ENCODE assay signal across 9 mouse cellular contexts in genomic region chr1:74367886-74368645, GRCm38 (mm10). TPM values are rescaled to one million over a fixed set of nuclear protein-coding genes. Genes with fewer than 3 reads are reported as not detected.
DNase-seq lines count a peak whose midpoint lies in the region; ATAC-seq and TF ChIP-seq lines count a peak whose summit lies in the region.
"Had no signal": no experiment of that assay in that cellular context is flagged by ENCODE, and none has a peak within 500 bp of the region (broad histone marks: within the 10 kb centered on the region; RNA-seq: fewer than 3 reads in every experiment).

No protein-coding gene starts in this region.

- intact Hi-C loops in left cerebral cortex, adult 2 months (cut with DNase I) = no loop called here
- intact Hi-C loops in gastrocnemius, postnatal 36 days (cut with DNase I) = no loop called here

- peak overlapping the region; percentile 29 for H3K4me3 ChIP-seq in left cerebral cortex, adult 2 months
- H3K4me3 ChIP-seq in liver, postnatal 0 days (ENCODE audit: low read depth, low read length) = peak overlapping the region; percentile 30
- peak overlapping the region; percentile 16 for H3K4me3 ChIP-seq in neural tube, embryonic 12.5 days
- H3K4me3 ChIP-seq: myocyte had no signal

- 10% methylated on average over 34 of the region's 34 CpGs for WGBS in liver, postnatal 0 days (ENCODE audit: insufficient replicate concordance)
- 19% methylated on average over 34 of the region's 34 CpGs for WGBS in neural tube, embryonic 12.5 days

- H3K36me3 ChIP-seq in liver, postnatal 0 days (replicated peaks; ENCODE audit: insufficient read depth, low read length) = no peaks in the 10 kb centered on the region
- no peaks in the 10 kb centered on the region for H3K36me3 ChIP-seq in neural tube, embryonic 12.5 days

- no peak; the same call in 1 of the 2 replicates for TF ChIP-seq CTCF in left cerebral cortex, adult 2 months (IDR thresholded peaks at IDR 0.05)
- peak; percentile 19 for TF ChIP-seq CTCF in liver, postnatal 0 days (IDR thresholded peaks at IDR 0.05; ENCODE audit: low read depth)

- DNase-seq in left cerebral cortex, adult 2 months (ENCODE audit: extremely low spot score in 1 of 2, low spot score in 2 of 2) = peak; percentile 26 to 30
- DNase-seq in left cerebral cortex, adult 9 months (ENCODE audit: low spot score in 2 of 2) = no peak
- DNase-seq in gastrocnemius, postnatal 36 days = peak; percentile 54 to 57
- DNase-seq in induced T-regulatory cell, adult 2 months (ENCODE audit: low read depth) = peak; percentile 46
- DNase-seq in liver, postnatal 0 days = peak; percentile 54

- peaks cover 18% of the 10 kb centered on the region for H3K4me1 ChIP-seq in liver, postnatal 0 days (ENCODE audit: insufficient read depth)
- H3K4me1 ChIP-seq in neural tube, embryonic 12.5 days = peaks cover 7% of the 10 kb centered on the region; the same call in 1 of the 2 replicates

- peak overlapping the region; percentile 78 for H3K4me2 ChIP-seq in liver, postnatal 0 days (ENCODE audit: low read depth, low read length)
- peak overlapping the region; percentile 59 for H3K4me2 ChIP-seq in neural tube, embryonic 12.5 days (replicated peaks)

- peak overlapping the region; percentile 46 for H3K9ac ChIP-seq in liver, postnatal 0 days (replicated peaks)
- 0 out of 2 replicates have a peak overlapping the region, but pooled peaks have one; percentile 29 for H3K9ac ChIP-seq in neural tube, embryonic 12.5 days

- H3K27ac ChIP-seq in left cerebral cortex, adult 2 months = peak overlapping the region; percentile 47; the same call in 1 of the 2 replicates
- H3K27ac ChIP-seq in liver, postnatal 0 days (ENCODE audit: low read depth) = no peak overlapping the region
- no peak overlapping the region for H3K27ac ChIP-seq in neural tube, embryonic 12.5 days

- H3K27me3 ChIP-seq in liver, postnatal 0 days (ENCODE audit: insufficient read depth, low read length) = no peaks in the 10 kb centered on the region
- no peaks in the 10 kb centered on the region for H3K27me3 ChIP-seq in neural tube, embryonic 12.5 days (replicated peaks)

- no peaks in the 10 kb centered on the region for H3K9me3 ChIP-seq in liver, postnatal 0 days (ENCODE audit: low read length)
- no peaks in the 10 kb centered on the region for H3K9me3 ChIP-seq in neural tube, embryonic 12.5 days

- peak; percentile 88 for ATAC-seq in common myeloid progenitor, adult 5-6 weeks (replicated peaks; ENCODE audit: low read depth, poor library complexity, severe bottlenecking)
- peak; percentile 80 for ATAC-seq in liver, postnatal 0 days
- ATAC-seq in neural tube, embryonic 12.5 days (ENCODE audit: low FRiP score, low read depth) = peak; percentile 71; the same call in 1 of the 2 replicates
- no peak for ATAC-seq in activated CD4-positive, CD25-positive, alpha-beta regulatory T cell, adult 4 months

- TF ChIP-seq EP300 in liver, postnatal 0 days (IDR thresholded peaks at IDR 0.05; ENCODE audit: low read depth) = no peak

RNA-seq across cellular contexts. Expression of gene Catip, which starts 6.2 kb away (rescaled TPM):
- 1 to 10 TPM in 1 of 2 experiments, under 1 TPM in 1; 0.54 to 1.9 TPM for total RNA-seq in left cerebral cortex, adult 2 months (2021)
- total RNA-seq in common myeloid progenitor, adult 5-6 weeks (2017) = not detected in 2 replicates
- under 1 TPM in 1 of 2 experiments, not detected in 1; 0.12 TPM for total RNA-seq in gastrocnemius, postnatal 36 days (2021)
- 0.11 TPM in 1 of 2 replicates, not detected in the other for polyA plus RNA-seq in liver, postnatal 0 days (2015; fragmentation: Nextera tagmentation; extraction: Ambion mirVana)
- polyA plus RNA-seq in neural tube, embryonic 12.5 days (2016; fragmentation: Nextera tagmentation; extraction: Ambion mirVana) = 0.25 and 0.75 TPM in 2 replicates
- not detected for polyA plus RNA-seq in activated CD4-positive, CD25-positive, alpha-beta regulatory T cell, adult 4 months (2017; shearing (Covaris generic))

RNA-seq across cellular contexts. Expression of gene Slc11a1, which starts 6.9 kb away (rescaled TPM):
- total RNA-seq in left cerebral cortex, adult 2 months (2021) = 1 to 10 TPM; 5.0 to 5.4 TPM
- total RNA-seq in common myeloid progenitor, adult 5-6 weeks (2017) = 1.2 and 2.1 TPM in 2 replicates
- 1 to 10 TPM; 3.0 to 3.9 TPM for total RNA-seq in gastrocnemius, postnatal 36 days (2021)
- 12.8 and 15.1 TPM in 2 replicates for polyA plus RNA-seq in liver, postnatal 0 days (2015; fragmentation: Nextera tagmentation; extraction: Ambion mirVana)
- 2.1 and 4.1 TPM in 2 replicates for polyA plus RNA-seq in neural tube, embryonic 12.5 days (2016; fragmentation: Nextera tagmentation; extraction: Ambion mirVana)
- under 1 TPM; 0.42 to 0.97 TPM for polyA plus RNA-seq in activated CD4-positive, CD25-positive, alpha-beta regulatory T cell, adult 4 months (2017; shearing (Covaris generic))

RNA-seq across cellular contexts. Expression of gene Ctdsp1, which starts 23.2 kb away (rescaled TPM):
- 10 to 100 TPM; 21.6 to 25.6 TPM for total RNA-seq in left cerebral cortex, adult 2 months (2021)
- 31.6 and 48.0 TPM in 2 replicates for total RNA-seq in common myeloid progenitor, adult 5-6 weeks (2017)
- 10 to 100 TPM; 82.2 to 97.4 TPM for total RNA-seq in gastrocnemius, postnatal 36 days (2021)
- 40.0 and 40.4 TPM in 2 replicates for polyA plus RNA-seq in liver, postnatal 0 days (2015; fragmentation: Nextera tagmentation; extraction: Ambion mirVana)
- polyA plus RNA-seq in neural tube, embryonic 12.5 days (2016; fragmentation: Nextera tagmentation; extraction: Ambion mirVana) = 29.9 and 31.3 TPM in 2 replicates
- 10 to 100 TPM; 29.9 to 31.9 TPM for polyA plus RNA-seq in activated CD4-positive, CD25-positive, alpha-beta regulatory T cell, adult 4 months (2017; shearing (Covaris generic))

RNA-seq across cellular contexts. Expression of gene Vil1, which starts 41.1 kb away (rescaled TPM):
- total RNA-seq in left cerebral cortex, adult 2 months (2021) = 1 to 10 TPM in 1 of 2 experiments, under 1 TPM in 1; 0.30 to 1.0 TPM
- 0.05 TPM in 1 of 2 replicates, not detected in the other for total RNA-seq in common myeloid progenitor, adult 5-6 weeks (2017)
- not detected for total RNA-seq in gastrocnemius, postnatal 36 days (2021)
- 0.13 and 0.19 TPM in 2 replicates for polyA plus RNA-seq in liver, postnatal 0 days (2015; fragmentation: Nextera tagmentation; extraction: Ambion mirVana)
- 0.15 and 0.17 TPM in 2 replicates for polyA plus RNA-seq in neural tube, embryonic 12.5 days (2016; fragmentation: Nextera tagmentation; extraction: Ambion mirVana)
- polyA plus RNA-seq in activated CD4-positive, CD25-positive, alpha-beta regulatory T cell, adult 4 months (2017; shearing (Covaris generic)) = under 1 TPM in 1 of 2 experiments, not detected in 1; 0.13 TPM

Comparison
In these comparisons a context has a peak if more than half of its experiments do, and no peak if none do; other contexts are left out.
1. DNase-seq: peak in left cerebral cortex, adult 2 months (2 of 2), gastrocnemius, postnatal 36 days (2 of 2), induced T-regulatory cell, adult 2 months (single experiment) and liver, postnatal 0 days (single experiment); none in left cerebral cortex, adult 9 months (0 of 2).
2. Peak in every context shown above with its lines, with median percentiles within 50 percentile points of each other: H3K4me3 ChIP-seq.